Mouse (Mus musculus) limb, embryonic 12.5 days (tissue): ENCODE data around the gene Midn. TPM values are rescaled to one million over a fixed set of nuclear protein-coding genes. Genes with fewer than 3 reads are reported as not detected.

Experiments used
- ATAC-seq: fragments of 200-750 bp; cut with Nextera tagmentation; 2 replicates; pipeline ENCODE4 v1.8.0; 2017; ENCODE audit warnings: low read depth, moderate TSS enrichment; ENCODE audit not compliant: insufficient number of reproducible peaks, insufficient read depth, low FRiP score, low TSS enrichment
- H3K27ac ChIP-seq: fragments of 300-500 bp; sonication (generic); 2 replicates; pipeline ENCODE4 v1.5.1; 2016; ENCODE audit warnings: mild to moderate bottlenecking, moderate library complexity
- H3K27me3 ChIP-seq: fragments of 300-500 bp; sonication (generic); 2 replicates; pipeline ENCODE4 v1.6.1; 2016; ENCODE audit warnings: mild to moderate bottlenecking, moderate library complexity
- H3K36me3 ChIP-seq: fragments of 300-500 bp; sonication (generic); 2 replicates; pipeline ENCODE4 v1.6.1; 2016; ENCODE audit warnings: mild to moderate bottlenecking, moderate library complexity
- H3K4me1 ChIP-seq: fragments of 300-500 bp; sonication (generic); replicated peaks from 2 replicates; pipeline ENCODE4 v1.6.1; 2016
- H3K4me2 ChIP-seq: fragments of 300-500 bp; sonication (generic); 2 replicates; pipeline ENCODE4 v1.6.1; 2016; ENCODE audit warnings: mild to moderate bottlenecking, moderate library complexity
- H3K4me3 ChIP-seq: fragments of 300-500 bp; sonication (generic); replicated peaks from 2 replicates; pipeline ENCODE4 v1.5.1; 2016; ENCODE audit warnings: mild to moderate bottlenecking
- H3K9ac ChIP-seq: fragments of 300-500 bp; sonication (generic); replicated peaks from 2 replicates; pipeline ENCODE4 v1.6.1; 2016; ENCODE audit warnings: mild to moderate bottlenecking, moderate library complexity
- H3K9me3 ChIP-seq: fragments of 300-500 bp; sonication (generic); 2 replicates; pipeline ENCODE4 v1.6.1; 2016; ENCODE audit warnings: mild to moderate bottlenecking, moderate library complexity
- WGBS: fragments of 180-500 bp; shearing (Covaris S2); methylation state at CpG from one replicate; pipeline ENCODE4 v1.1.7; 2016; 5-methylcytosine and 5-hydroxymethylcytosine counted together
- polyA plus RNA-seq: library from polyadenylated mRNA; unstranded; fragments of >200 nt; fragmentation: Nextera tagmentation; extraction: Ambion mirVana; gene quantifications from 2 replicates; pipeline ENCODE4 v1.2.1, GENCODE M21; 2016

Midn gene
- polyA plus RNA-seq, 1 experiment from 2014 or later = 30.6 TPM

DNA sequence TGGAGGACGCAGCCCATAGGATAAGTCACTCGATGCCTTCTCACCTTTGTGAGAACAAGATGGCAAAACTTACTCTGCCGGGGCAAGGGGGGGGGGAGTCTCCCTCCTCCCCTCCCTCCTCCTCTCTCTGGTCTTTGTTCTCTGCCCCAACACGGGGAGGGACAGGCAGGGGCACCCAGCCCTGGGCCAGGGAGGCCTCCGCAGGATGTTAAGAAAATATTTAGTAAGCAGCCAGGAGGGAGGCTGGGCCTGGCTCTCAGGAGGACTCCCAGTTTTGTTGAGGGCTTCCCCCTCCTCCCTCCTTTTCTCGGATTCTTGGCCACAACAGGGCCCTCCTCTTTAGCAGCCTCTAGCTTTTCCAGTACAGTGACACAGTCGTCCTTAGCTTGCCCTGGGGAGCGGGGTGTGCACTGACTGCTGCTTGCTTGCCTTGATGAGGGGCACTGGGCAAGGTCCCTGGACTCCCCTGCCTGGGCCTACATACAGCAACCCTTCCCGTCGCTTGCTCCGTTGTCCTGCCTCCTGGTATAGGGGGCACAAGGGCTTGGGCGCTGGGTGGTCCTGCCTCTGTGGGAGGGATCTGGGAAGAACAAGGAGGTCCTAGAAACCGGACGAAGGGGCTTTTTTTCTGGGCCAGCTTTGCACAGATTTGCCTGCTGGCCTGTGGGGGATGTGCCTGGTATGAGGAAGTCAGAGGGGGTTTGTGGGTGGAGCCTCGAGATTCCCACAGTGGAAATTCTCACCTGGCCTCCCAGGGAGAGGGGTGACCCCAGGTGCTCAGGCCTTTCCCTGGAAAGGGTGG, 4.2 kb downstream of the Midn start:
- H3K36me3 ChIP-seq = peaks cover 76% of the 10 kb centered on the region
- peak overlapping the region; percentile 99 for H3K4me2 ChIP-seq
- H3K4me3 ChIP-seq = peak overlapping the region; percentile 97
- H3K27me3 ChIP-seq = no peaks in the 10 kb centered on the region
- WGBS = 5% methylated on average over 15 of the region's 15 CpGs
- no peaks in the 10 kb centered on the region for H3K9me3 ChIP-seq
- H3K9ac ChIP-seq = peak overlapping the region; percentile 100
- peak overlapping the region; percentile 99 for H3K27ac ChIP-seq
- no peak for ATAC-seq
- peaks cover 60% of the 10 kb centered on the region for H3K4me1 ChIP-seq

- H3K9ac ChIP-seq = peak overlapping the region; percentile 100
- 48% methylated on average over 3 of the region's 3 CpGs for WGBS
- peak overlapping the region; percentile 97 for H3K4me3 ChIP-seq
- no peaks in the 10 kb centered on the region for H3K27me3 ChIP-seq
- peak overlapping the region; percentile 99 for H3K27ac ChIP-seq
- H3K9me3 ChIP-seq = no peaks in the 10 kb centered on the region
- no peak for ATAC-seq
- H3K36me3 ChIP-seq = peaks cover 81% of the 10 kb centered on the region
- H3K4me1 ChIP-seq = peaks cover 59% of the 10 kb centered on the region
- peak overlapping the region; percentile 99 for H3K4me2 ChIP-seq
Observed at GRCm38 (mm10) chr10:80152873-80153260, 4.8 kb downstream of the Midn start.

GRCm38 (mm10) chr10:80153713-80154112, 5.6 kb downstream of the Midn start:
- Histone ChIP-seq H3K9me3 (no peaks in the 10 kb centered on the region), H3K27me3 (no peaks in the 10 kb centered on the region), H3K4me2 (peak overlapping the region; percentile 99), H3K4me3 (peak overlapping the region; percentile 97; the same call in 1 of the 2 replicates), H3K27ac (peak overlapping the region; percentile 99), H3K9ac (peak overlapping the region; percentile 100), H3K36me3 (peaks cover 81% of the 10 kb centered on the region), H3K4me1 (peaks cover 66% of the 10 kb centered on the region)
- 90% methylated on average over 19 of the region's 19 CpGs for WGBS
- no peak for ATAC-seq

DNA sequence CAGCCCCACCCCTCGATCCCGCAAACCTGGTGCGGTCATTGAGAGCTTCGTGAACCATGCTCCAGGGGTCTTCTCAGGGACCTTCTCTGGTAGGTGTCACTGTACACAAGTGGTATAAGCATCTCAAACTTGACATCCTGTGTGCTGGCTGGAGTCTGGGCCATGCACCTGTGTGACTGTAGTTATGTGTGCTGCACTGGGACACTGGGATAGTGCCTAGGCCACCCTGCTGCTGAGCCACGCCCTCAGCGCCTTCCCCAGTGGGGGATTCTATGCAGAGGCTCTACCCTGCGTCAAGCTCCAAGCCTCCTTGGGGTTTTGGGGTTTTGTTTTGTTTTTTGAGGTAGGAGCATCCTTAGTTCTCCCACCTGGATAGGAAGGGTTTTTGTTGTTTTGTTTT, 6.3 kb downstream of the Midn start:
- 0 out of 2 replicates have a peak overlapping the region, but pooled peaks have one; percentile 97 for H3K4me3 ChIP-seq
- H3K9me3 ChIP-seq = no peaks in the 10 kb centered on the region
- peak overlapping the region; percentile 31; the same call in 1 of the 2 replicates for H3K27ac ChIP-seq
- H3K36me3 ChIP-seq = peaks cover 81% of the 10 kb centered on the region
- no peak overlapping the region for H3K4me2 ChIP-seq
- WGBS = 93% methylated on average over 7 of the region's 7 CpGs
- H3K9ac ChIP-seq = no peak overlapping the region; the same call in 1 of the 2 replicates
- H3K27me3 ChIP-seq = no peaks in the 10 kb centered on the region
- H3K4me1 ChIP-seq = peaks cover 73% of the 10 kb centered on the region
- no peak for ATAC-seq

GRCm38 (mm10) chr10:80155277-80155676, 7.2 kb downstream of the Midn start:
- Histone ChIP-seq H3K36me3 (peaks cover 74% of the 10 kb centered on the region), H3K9ac (0 out of 2 replicates have a peak overlapping the region, but pooled peaks have one; percentile 47), H3K27ac (0 out of 2 replicates have a peak overlapping the region, but pooled peaks have one; percentile 88), H3K4me1 (peaks cover 77% of the 10 kb centered on the region), H3K4me2 (peak overlapping the region; percentile 24; the same call in 1 of the 2 replicates), H3K4me3 (0 out of 2 replicates have a peak overlapping the region, but pooled peaks have one; percentile 5), H3K9me3 (no peaks in the 10 kb centered on the region), H3K27me3 (no peaks in the 10 kb centered on the region)
- no peak for ATAC-seq
- 50% methylated on average over 1 of the region's 1 CpGs for WGBS

GRCm38 (mm10) chr10:80156002-80156751, 8.1 kb downstream of the Midn start:
- H3K9me3 ChIP-seq = no peaks in the 10 kb centered on the region
- 86% methylated on average over 29 of the region's 29 CpGs for WGBS
- H3K27me3 ChIP-seq = no peaks in the 10 kb centered on the region
- 0 out of 2 replicates have a peak overlapping the region, but pooled peaks have one; percentile 4 for H3K4me3 ChIP-seq
- peak overlapping the region; percentile 37; the same call in 1 of the 2 replicates for H3K9ac ChIP-seq
- ATAC-seq = no peak
- peaks cover 65% of the 10 kb centered on the region for H3K36me3 ChIP-seq
- H3K27ac ChIP-seq = peak overlapping the region; percentile 88; the same call in 1 of the 2 replicates
- H3K4me1 ChIP-seq = peaks cover 86% of the 10 kb centered on the region
- H3K4me2 ChIP-seq = no peak overlapping the region

DNA sequence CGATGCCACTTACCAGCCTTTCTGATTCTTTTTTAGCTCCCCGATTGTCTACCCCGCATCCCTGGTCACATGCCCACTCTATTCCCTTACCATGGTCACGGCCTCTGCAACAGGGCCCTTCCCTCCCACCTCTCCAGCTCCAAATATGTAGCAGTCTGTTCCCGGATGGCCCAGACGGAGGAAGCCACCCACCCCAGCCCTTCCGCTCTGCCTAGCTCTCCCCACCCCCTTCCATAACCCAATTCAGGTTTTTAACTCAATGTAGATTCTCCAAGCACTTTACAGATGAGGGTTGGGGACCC, 8.6 kb downstream of the Midn start:
- peaks cover 60% of the 10 kb centered on the region for H3K36me3 ChIP-seq
- 67% methylated on average over 7 of the region's 7 CpGs for WGBS
- no peaks in the 10 kb centered on the region for H3K9me3 ChIP-seq
- no peak for ATAC-seq
- 0 out of 2 replicates have a peak overlapping the region, but pooled peaks have one; percentile 4 for H3K4me3 ChIP-seq
- peaks cover 91% of the 10 kb centered on the region for H3K4me1 ChIP-seq
- peak overlapping the region; percentile 88 for H3K27ac ChIP-seq
- no peaks in the 10 kb centered on the region for H3K27me3 ChIP-seq
- 0 out of 2 replicates have a peak overlapping the region, but pooled peaks have one; percentile 13 for H3K4me2 ChIP-seq
- peak overlapping the region; percentile 37; the same call in 1 of the 2 replicates for H3K9ac ChIP-seq

DNA sequence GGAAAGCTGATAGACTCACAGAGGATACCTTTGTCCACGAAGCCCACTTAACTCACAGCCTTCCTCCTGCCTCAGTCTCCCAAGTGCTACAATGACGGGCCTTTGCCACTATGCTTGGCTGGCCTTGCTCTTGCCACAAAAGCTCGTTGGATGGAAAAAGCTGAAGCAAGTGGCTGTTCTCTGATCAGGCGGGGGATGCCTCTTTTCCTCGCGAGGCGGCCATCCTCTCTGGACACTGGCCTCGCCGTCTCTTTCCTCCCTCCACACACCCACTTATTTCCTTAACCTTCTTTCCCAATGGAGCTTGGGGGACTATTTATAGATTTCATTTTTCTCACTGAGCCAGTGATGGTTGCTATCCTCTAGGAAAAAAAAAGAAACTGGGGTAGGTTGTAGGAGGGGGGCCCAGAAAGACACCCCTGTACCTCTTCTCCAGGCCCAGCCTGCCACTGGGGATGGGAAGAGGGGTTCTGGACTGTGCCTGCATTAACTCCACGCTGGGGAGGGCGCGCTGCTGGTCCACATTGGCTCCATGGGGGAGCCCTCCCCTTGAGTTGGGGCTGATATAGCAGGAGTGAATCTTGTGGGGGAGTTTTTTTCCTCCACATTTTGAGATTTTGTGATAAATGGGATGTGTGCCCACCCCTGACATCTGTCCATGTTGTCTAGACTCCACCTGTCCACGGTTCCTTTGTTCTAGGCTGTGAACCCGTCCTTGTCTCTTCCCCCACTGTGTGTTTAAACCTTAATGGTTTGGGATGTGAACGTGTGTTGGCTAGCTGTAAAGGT, 9.3 kb downstream of the Midn start:
- H3K4me2 ChIP-seq = peak overlapping the region; percentile 13
- H3K27ac ChIP-seq = peak overlapping the region; percentile 88
- 0 out of 2 replicates have a peak overlapping the region, but pooled peaks have one; percentile 1 for H3K4me3 ChIP-seq
- no peaks in the 10 kb centered on the region for H3K9me3 ChIP-seq
- no peaks in the 10 kb centered on the region for H3K27me3 ChIP-seq
- no peak for ATAC-seq
- 65% methylated on average over 15 of the region's 15 CpGs for WGBS
- peak overlapping the region; percentile 37 for H3K9ac ChIP-seq
- peaks cover 92% of the 10 kb centered on the region for H3K4me1 ChIP-seq
- peaks cover 54% of the 10 kb centered on the region for H3K36me3 ChIP-seq

DNA sequence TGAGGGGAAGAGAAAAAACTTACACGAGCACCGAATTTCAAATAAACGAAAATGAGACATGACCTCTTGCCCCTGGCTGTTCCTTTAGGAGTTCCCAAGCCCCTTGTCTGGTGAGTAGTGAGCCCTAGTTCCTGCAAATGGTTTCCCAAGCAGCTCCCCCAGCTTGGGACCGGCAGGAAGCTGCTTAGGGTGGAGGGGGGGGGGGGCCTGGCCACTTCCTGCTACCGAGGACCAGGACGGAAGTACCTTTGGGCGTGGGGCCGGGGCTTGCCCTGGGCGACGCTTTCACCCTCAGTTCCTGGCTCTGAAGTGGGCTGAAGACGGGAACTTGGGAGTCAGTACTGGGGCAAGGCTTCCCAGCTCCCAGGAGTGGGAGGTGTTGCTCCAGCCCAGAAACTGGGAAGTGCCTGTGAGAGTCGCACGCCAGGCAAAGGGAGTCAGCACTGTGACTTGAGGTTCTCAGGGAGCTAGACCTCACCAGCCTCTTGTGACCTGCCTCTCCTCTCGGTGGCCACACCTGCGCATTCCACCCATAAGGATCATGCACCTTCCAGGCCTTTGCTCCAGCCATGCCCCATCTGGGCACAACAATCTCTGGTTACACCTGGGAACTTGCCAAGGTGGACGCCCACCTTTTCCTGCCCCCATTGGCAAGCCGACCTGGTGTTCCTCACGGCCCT, 10.4 kb downstream of the Midn start:
- Histone ChIP-seq H3K4me3 (peak overlapping the region; percentile 41), H3K36me3 (peaks cover 42% of the 10 kb centered on the region), H3K4me2 (peak overlapping the region; percentile 67), H3K27ac (peak overlapping the region; percentile 88), H3K9me3 (no peaks in the 10 kb centered on the region), H3K27me3 (no peaks in the 10 kb centered on the region), H3K4me1 (peaks cover 89% of the 10 kb centered on the region), H3K9ac (peak overlapping the region; percentile 28; the same call in 1 of the 2 replicates)
- WGBS = 11% methylated on average over 18 of the region's 18 CpGs
- ATAC-seq = no peak

- ATAC-seq = peak; percentile 0; the same call in 1 of the 2 replicates
- Histone ChIP-seq H3K36me3 (peaks cover 36% of the 10 kb centered on the region), H3K27ac (peak overlapping the region; percentile 88), H3K4me2 (peak overlapping the region; percentile 67), H3K4me1 (peaks cover 87% of the 10 kb centered on the region), H3K27me3 (no peaks in the 10 kb centered on the region), H3K9ac (peak overlapping the region; percentile 28; the same call in 1 of the 2 replicates), H3K4me3 (peak overlapping the region; percentile 41), H3K9me3 (no peaks in the 10 kb centered on the region)
- 5% methylated on average over 12 of the region's 12 CpGs for WGBS
Observed at GRCm38 (mm10) chr10:80159021-80159560, 11.0 kb downstream of the Midn start.
